Mouse (Mus musculus): ENCODE measurements around the gene Prkca.

The Prkca gene

DNA sequence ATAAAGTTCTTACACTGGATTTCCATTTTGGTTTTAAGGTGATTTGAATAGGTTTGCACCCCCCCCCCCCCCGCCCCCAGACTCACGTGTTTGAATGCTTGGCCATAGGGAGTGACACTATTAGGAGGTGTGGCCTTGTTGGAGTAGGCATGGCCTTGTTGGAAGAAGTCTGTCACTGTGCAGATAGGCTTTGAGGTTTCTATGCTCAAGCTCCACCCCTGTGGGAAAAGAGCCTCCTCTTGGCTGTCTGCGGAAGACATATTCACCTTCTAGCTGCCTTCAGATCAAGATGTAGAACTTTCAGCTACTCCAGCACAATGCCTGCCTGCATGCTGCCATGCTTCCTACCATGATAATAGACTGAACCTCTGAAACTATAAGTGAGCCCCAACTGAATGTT, 49.9 kb downstream of the Prkca start:
- DNase-seq: no peak

DNA sequence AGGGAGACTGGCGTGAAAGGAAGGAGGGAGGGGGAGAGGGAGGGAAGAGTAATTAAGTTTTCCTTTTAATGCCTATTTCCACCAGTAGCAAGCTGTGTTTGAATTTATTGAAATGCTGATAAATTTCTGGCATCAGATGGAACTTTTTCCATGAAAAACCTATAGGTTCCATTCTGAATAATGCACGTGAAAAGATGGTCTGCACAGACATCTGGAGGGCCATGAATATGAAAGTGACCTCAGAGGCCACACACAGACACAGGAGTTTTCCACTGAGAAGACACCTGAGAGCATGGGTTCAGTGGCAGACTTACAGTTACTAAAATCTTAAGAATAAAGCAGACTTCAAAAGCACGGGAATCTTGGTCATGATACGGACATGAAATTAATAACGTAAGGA, 54.5 kb downstream of the Prkca start:
- no peak for DNase-seq

DNA sequence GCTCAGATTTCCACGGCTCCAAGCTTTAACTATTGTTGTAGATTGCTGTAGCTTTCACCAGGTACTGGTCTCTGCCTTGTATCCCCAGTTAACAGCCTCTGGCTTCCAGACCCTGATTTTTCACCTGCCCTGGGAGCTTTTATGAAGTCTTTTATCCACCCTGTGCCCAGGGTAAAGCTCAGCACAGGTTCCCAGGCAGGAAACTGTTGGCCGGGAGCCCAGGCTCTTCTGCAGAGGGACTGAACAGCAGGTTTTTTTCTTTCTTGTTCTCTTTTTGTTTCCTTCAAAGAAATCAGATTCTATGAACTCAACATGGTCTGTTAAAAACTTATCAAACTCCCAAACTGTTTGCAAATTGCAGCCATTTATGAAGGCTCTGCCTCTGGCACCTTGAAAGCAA, 56.4 kb downstream of the Prkca start:
- no peak for DNase-seq

DNA sequence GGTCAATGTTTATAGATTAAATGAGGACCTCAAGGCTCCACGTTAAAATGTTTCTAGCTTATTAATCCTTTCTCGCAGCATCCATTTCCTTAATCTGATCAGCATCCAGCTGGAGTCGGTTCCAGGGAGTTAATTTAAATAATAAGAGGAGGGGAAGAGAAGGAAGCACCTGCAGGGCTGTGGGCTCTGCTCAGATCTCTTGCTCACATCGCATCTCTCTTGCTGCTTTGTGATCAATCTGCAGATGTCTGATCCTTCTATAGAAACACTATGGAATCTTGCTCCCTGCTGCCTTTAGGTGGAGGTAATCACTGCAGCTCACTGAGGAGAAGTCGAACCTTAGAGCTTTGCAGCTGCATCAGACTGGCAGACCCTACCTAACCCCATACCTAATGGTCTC, 58.7 kb downstream of the Prkca start:
- DNase-seq: no peak

DNA sequence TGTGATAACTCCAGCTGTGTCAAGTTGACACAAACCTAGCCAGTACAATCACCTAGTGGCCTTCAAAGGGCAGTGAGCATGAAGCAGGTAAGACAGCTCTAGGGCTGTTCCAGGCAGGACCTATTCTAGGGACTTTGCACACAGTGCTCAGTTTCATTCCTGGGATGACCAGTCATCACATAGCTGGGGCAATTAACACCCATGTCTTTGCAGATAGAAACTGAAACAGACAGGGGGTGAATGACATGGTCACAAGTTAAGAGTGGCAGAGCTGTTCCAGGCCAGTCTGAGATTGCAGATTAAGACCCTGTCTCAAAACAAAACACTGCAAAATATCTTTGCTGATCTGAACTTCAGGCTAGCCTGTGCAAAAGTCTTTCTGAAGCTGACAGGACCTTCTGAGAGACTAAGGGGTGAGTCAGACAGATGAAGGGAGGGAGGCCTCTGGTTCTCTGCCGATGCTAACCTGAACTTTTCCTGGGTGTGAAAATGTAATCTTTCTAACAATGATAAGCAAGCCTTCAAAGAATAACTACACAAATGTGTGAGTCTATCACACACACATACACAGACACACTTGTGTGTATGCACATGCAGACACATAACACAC, 60.8 kb downstream of the Prkca start:
- no peak for DNase-seq

DNA sequence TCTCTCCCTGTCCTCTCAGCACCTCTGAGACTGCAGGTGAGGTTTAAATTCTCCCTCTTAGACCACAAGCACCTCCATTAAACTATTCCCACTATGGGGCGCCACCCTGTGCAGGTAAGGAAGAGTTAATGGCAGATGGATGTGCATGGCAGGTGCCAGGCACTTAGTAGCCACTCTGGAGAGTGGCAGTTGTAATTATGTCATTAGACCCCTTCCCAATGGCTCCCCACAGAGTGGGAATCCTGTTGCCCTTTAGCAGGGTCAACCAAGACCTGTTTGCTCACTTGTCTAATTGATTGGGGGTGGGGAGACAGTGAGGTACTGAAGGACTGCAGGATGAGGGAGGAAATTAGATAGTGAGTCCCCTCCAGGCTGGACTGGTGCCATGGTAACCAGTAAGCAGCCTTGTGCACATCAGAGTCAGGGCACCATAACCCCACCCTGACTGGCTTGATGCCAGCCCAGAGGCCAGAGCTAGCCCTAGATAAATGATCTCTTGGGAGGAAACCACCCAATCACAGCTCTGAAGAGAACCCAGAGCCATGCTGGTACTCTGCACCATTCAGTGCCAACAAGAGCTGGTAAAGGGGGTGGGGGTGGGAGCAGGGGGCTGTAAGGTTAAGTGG, 63.9 kb downstream of the Prkca start:
- no peak for DNase-seq

DNA sequence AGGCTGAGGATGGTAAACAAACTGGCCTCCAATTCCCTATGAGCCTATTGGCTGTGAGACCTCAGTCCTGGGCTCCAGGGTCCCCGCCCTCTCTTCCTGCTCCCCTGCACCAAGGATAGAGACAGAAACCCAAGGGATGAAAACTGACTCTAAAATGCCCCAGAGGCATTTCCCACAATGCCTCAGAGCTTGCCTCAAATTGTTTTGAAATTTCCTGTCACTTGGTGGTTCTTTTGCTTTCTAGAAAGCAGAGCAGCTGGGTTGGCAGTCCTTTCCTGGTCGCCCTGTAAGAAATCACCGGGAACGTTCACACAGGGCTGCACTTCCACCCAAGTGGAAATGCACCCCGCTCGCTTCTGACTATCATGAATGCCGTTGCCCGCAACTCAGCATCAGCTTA, 66.6 kb downstream of the Prkca start:
- DNase-seq: no peak

DNA sequence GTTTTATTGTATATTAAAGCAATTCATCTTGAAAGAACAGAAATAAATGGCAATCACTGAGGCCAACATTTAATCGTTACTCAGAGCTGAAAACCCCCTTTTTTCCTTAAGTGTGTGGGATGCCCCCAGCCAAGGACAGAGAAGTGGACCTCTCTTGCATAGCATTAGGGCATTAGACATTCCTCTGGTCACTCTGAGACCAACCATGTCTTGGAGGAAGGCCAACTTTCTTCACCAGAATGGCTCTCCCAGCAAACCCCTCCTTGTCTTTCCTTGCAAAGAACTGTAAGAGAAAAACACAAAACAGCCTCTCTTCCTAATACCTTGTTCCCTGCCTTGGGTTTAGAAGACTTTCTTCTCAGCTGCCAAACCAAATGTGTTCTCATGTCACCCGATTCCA, 67.6 kb downstream of the Prkca start:
- no peak for DNase-seq

DNA sequence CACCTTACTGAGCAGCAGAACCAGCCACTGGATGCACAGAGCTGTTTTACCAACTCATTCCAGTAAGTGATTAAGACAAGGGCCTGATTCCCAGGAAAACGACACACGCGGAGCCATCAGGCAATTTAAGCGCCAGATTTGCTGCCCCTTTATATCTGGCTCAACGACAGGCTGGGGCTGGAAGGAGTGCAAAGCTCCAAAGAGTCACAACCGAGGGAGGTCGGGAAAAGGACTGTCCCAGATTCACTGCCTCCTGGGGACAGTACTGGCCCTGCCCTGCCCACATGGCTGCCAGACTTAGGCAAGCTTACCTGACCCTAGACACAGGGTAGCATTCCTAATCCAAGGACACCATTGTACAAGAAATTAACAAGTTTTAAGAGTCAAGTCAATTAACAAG, 69.7 kb downstream of the Prkca start:
- peak; percentile 19 for DNase-seq

DNA sequence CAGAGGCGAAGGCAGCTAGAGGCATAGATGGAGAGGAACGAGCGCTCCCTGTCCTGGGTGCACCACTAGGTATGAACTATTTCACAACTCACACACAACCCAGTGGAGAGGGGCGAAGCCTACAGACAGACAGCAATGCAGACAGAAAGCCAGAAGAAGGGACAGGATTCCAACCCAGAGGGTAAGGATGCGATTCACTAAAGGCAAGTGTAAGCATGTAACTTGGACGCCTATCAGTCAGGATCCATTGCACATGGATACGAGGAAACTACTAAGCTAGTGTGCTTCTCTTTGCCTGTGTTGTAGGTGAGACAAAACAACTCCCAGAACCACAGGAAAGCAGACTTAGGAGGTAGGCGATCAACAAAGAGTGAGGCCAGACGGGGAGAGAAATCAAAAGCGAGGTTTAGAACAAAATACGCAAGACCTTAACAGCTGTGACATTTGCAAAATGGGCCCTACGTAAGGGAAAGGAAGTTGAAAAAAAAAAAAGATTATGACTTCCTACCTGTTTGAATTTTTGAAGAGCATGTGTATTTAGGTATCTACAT, 70.2 kb downstream of the Prkca start:
- DNase-seq: no peak

DNA sequence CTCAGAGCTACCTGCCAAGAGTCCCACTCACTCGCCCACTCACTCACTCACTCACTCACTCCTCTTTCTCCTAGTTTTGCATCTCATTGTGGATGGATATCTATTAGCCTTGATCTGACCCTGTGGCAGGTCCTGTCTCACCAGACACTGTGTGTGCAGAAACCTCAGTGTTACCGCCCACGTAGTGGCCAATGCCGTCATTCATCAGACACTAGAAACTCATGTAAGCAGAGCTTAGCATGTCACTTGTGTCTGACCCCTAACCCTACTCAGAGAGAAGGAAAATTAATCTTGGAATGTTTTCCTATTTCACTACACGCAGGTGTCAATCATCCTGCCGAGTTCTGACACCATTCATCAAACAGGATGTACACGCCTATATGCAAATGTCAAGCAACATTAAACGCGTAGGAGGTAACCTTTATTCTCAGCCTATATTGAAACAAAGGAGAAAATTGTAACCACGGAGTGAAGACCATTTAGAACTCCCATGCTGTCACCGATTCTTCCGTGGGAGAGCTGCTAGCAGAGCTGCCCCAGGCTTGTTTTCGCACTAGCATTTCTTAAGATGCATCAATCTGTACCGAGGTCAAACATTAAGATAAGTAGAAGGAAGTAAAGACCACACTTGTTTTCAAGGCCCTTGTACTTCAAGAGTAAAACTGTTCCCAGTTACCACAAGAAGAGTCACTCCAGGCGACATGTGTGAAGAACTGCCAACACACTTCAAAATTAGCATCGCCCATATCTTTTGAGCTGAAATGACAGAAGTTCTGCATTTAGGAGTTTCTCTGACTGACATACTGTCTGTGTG, 70.9 kb downstream of the Prkca start:
- DNase-seq: no peak

DNA sequence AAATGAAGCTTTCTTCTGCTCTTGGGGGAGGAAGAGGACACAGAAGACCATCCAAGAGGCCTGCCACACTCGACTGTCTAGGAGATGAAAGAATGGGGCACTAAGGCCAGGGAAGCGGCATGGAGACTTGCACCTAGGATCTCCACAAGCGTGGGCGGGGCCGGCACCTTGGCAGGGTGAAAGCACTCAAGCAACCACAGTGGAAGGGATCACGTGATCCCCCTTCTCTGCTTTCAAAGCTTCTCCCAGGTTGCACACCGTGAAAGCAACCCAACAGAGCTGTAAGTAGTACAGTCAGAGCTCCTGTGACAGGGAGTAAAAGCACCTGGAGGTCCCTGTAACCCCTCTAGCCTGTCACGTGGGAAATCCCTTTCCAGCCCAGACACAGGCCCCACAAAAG, 72.4 kb downstream of the Prkca start:
- no peak for DNase-seq

DNA sequence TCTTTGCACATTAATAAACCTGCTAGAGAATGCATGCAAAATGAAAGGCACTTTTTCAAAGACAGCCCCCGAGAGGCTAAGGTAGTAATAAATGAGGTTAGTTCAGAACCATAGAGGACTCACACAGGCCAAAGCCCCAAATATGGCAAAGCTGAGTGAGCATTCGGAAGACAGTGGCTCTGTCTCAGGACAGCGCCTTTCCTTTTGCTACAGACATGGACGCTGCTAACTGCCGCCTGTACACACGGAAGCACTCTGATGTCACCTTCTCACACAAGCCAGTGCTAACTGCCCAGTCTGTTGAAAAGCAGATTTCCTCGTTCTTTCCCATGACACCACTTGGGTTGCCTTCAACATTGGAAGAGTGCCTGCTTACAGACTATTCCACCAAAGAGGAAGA, 74.2 kb downstream of the Prkca start:
- DNase-seq: no peak

DNA sequence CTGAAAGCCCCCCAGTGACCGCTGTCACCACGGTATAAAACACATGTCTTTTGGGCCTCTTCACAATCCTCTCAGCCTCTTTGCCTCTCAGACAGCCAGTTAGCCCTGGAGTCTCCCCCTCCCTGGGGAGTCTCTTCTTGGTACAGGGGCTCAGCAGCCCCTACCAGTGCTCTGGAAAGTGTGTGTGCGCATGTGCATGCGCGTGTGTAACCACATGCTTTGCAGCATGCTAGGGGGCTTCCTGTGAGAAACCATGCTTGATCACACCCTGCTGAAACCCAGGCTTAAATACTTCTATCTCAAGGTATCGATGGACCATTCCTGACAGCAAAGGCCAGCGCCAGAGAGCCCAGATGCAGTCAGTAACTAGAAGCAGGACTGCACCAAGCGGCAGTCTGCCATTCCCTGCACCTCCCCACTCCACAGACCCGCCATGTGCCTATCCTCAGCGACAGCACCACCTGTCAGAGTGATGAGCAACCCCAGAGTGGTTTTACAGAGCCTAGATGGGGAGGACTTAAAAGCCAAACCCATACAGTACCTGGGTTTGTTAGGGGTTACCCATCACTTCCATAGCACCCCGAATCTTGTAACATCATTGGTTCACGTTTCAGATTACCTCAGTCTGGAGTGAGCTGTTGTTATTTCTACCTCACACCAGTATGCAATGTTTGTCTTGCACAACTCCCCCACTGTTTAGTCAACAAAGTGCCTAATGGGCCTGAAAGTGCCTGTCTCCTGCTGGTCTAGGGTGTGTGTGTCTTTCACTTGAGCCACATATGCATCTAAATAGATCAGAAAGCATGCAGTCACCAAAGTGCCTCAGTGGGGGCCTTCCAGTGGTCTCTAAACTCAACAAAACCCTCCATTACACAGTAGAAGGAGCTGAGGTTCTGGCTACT, 75.1 kb downstream of the Prkca start:
- no peak for DNase-seq

DNA sequence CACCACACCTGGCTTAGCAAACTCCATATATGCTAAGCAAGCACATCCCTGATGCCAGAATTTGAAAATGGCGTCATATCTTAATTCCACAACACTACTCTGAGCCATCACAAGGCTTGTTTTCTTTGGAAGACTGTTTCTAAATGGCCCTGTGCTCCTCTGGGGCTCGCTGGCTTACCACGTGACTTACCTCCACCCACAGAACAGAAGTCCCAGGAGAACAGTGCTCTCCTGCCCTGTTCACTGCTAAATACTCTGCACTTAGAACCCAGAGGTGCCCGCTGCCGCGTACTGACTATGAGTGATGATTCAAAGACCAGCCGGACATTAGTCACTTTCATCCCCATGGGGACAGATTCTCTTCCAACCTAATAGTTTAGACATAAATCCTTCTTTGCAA, 75.9 kb downstream of the Prkca start:
- no peak for DNase-seq

DNA sequence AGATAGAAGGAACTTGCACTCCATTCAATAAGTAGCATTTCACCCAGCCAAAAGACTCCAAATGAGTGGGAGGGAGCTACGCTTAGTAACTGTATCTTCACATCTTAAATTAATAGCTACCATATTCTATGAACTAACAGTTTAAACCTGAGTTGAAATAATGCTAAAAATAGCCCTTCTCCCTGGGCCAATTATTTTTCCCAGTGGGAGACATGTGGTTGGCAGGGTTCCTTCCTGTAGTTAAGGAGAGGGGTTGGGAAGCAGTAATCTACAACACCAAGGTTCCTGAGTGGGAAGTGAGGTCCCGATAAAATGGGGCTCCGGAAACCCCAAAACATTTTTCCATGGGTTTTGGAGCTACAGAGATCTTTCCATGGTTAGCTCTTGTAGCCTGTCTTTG, 76.7 kb downstream of the Prkca start:
- no peak for DNase-seq

DNA sequence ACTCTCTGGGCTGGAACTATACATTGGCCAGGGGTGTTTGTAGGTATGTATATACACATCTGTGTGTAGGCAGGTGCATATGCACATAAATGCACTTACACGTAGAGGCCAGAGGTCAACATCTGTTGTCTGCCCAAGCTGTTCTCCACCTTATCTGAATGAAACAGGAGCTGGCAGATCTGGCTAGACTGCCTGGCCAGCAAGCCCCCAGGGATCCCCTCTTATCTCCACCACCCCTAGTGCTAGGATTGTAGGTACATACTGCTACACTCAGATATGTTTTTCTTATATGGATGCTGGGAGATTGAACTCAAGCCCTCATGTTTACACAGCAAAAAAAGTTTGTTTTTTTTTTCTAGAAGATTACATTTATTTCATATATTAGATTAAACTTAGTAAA, 79.9 kb downstream of the Prkca start:
- no peak for DNase-seq

DNA sequence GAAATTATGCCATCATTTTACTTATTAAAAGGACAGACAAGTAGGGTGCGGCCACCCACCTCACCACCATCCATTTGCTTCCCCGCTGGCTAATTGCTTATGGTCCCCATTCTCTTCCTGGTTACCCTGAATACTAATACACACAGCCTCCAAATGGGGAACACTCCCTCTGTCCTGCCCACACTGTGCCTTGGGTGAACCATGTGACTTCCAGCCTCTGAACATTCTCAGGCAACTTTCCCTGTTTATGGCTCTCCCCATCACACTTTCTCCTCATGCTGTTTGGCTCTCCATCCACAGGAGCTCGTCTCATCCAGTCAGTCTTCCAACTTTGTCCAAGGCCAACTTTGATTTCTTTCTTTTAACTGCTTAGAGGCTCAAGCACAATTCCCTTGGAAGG, 80.3 kb downstream of the Prkca start:
- DNase-seq: no peak

DNA sequence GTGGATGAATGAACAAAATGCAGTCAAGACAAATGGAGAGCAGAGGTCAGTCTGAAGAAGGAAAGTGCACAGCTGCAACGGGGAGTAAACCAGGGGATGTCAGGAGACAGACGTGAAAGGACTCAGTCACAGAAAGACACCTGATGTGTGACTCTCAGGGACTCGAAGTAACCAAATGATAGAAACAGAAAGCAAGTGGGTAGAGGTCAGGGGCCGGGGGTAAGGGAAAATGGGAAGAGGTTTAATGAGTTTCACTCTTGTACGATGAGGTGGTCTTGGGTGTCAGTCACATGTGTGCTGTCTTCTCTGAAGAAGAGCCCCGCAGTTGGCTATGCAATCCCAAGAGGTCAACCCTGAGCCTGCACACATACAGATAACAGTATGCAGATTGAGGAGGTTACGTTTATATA, 82.0 kb downstream of the Prkca start:
- DNase-seq: no peak

DNA sequence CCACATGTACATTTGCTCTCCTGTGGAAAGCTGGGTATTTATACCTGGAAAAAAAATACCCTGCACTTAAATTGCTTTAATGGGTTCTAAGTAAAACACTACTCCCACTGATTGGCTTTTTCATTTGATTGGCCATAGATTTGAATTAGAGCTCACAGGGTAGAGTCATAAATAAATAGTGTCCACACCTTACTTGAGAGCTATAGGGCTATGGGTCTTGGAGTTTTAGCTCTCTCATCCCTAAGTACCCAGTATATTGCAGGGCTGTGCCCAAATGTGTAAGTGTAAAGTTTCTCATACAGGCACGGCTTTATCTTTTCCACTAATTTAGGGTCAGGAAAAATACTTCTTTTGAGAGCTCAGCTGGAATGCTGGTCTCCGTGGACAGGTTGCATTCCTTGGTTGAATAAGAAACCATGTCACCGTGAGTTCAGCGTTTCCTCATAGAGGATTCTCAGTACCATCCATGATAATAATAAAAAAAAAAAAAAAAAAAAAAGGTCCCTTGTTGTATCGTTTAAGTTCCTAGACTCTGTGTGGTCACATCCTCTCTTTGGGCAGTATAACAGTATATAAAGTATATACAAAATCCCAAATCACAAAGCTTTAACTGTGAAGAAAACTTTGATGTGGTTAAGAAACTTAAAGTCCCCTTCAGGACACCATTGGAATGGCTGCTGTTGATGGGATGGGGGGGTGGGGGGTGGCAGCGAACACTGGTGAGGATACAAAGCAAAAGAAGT, 82.8 kb downstream of the Prkca start:
- no peak for DNase-seq

DNA sequence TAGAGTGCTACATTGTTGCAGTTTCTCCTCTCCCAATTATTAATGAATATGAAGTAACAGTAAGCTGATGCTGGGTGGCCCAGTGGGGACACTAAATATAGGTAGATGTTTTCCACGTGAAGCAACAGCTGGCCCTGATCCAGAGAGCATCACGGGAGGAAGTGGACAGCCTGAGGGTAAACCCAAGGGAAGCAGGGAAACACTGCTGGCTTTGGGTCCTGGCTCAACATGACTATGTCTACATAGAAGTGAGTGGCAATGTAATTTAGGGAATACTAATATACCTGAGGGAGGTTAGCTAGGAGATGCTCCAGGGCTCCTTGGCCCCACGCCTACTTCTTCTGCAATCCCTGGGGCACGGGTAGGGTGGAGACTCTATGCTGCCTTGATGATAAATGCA, 84.3 kb downstream of the Prkca start:
- DNase-seq: peak; percentile 12

DNA sequence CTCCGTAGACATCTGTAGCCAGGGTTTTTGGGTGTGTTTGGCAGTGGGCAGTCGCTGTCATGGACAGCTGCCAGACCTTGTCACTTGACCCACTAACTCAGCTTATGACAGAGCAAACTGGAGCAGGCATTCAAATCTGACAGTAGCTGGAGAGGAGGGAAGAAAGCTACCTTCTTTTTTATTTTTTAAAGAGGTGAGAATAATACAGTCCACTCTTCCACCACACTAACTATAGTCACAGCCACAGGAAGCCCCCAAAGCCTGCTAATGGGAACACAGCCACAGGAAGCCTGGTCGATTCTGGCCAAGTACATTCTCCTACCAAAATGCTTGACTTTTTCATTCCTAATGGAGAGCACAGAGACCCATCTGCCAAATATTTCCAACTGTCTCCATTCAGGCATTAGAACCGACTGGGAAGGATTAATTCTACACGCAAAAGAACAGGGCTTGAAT, 84.9 kb downstream of the Prkca start:
- DNase-seq: peak; percentile 22

Data from cerebellum, adult 11 months (tissue).